Mouse (Mus musculus) erythroblast, embryonic 14.5 days (primary cell): Measurements from ENCODE around the gene Pax5.

ENCODE experiments used
- GATA1 ChIP-seq: IDR thresholded peaks from 2 replicates; pipeline ENCODE4 v1.6.1; 2012; ENCODE audit warnings: low read length, inconsistent platforms, mixed read lengths
- TAL1 ChIP-seq: IDR thresholded peaks from 3 replicates; pipeline ENCODE4 v1.6.1; 2012; ENCODE audit warnings: low read length, inconsistent platforms, mixed read lengths

- TF ChIP-seq TAL1 (no peak), GATA1 (no peak)
These were observed 198.6 kb downstream of the Pax5 start for GRCm38 (mm10) chr4:44511682-44512081.
